Mouse (Mus musculus): ENCODE results near the gene 4930451I11Rik. TPM values are rescaled to one million over a fixed set of nuclear protein-coding genes. Genes with fewer than 3 reads are reported as not detected.

Gene 4930451I11Rik
- polyA plus RNA-seq, 1 experiment from 2014 or later, result not detected

GRCm38 (mm10) chr7:126825403-126825802 lies 6.0 kb downstream of the 4930451I11Rik start:
- 18% methylated on average over 8 of the region's 8 CpGs for WGBS
- DNase-seq (ENCODE audit: low spot score), result no peak
- H3K27me3 ChIP-seq (replicated peaks; ENCODE audit: control insufficient read depth, insufficient read depth, low read length), result peaks cover 41% of the 10 kb centered on the region

GRCm38 (mm10) chr7:126823940-126824339 lies 7.5 kb downstream of the 4930451I11Rik start:
- H3K4me3 ChIP-seq (ENCODE audit: low read depth, low read length), result no peak overlapping the region
- H3K4me2 ChIP-seq, result no peak overlapping the region
- ATAC-seq (replicated peaks; ENCODE audit: low FRiP score) (no peak), DNase-seq (ENCODE audit: low spot score) (no peak)
- H3K36me3 ChIP-seq (ENCODE audit: control insufficient read depth, insufficient read depth, low read length), result no peaks in the 10 kb centered on the region
- 16% methylated on average over 10 of the region's 10 CpGs for WGBS
- H3K27ac ChIP-seq (ENCODE audit: low read depth, low read length), result no peak overlapping the region
- peaks cover 36% of the 10 kb centered on the region for H3K27me3 ChIP-seq (replicated peaks; ENCODE audit: control insufficient read depth, insufficient read depth, low read length)
- H3K9me3 ChIP-seq (ENCODE audit: control insufficient read depth, low read length), result no peaks in the 10 kb centered on the region
- H3K4me1 ChIP-seq (replicated peaks; ENCODE audit: control insufficient read depth, insufficient read depth, low read length), result peaks cover 6% of the 10 kb centered on the region; the same call in 1 of the 2 replicates
- H3K9ac ChIP-seq (ENCODE audit: low read depth, low read length), result no peak overlapping the region

More at GRCm38 (mm10) chr7:126825403-126825802, 6.0 kb downstream of the 4930451I11Rik start:
- no peaks in the 10 kb centered on the region for H3K9me3 ChIP-seq (ENCODE audit: control insufficient read depth, low read length)
- H3K4me2 ChIP-seq, result no peak overlapping the region
- H3K36me3 ChIP-seq (ENCODE audit: control insufficient read depth, insufficient read depth, low read length), result no peaks in the 10 kb centered on the region
- ATAC-seq (replicated peaks; ENCODE audit: low FRiP score), result no peak
- H3K4me3 ChIP-seq (ENCODE audit: low read depth, low read length), result no peak overlapping the region
- no peak overlapping the region for H3K9ac ChIP-seq (ENCODE audit: low read depth, low read length)
- peaks cover 6% of the 10 kb centered on the region; the same call in 1 of the 2 replicates for H3K4me1 ChIP-seq (replicated peaks; ENCODE audit: control insufficient read depth, insufficient read depth, low read length)
- H3K27ac ChIP-seq (ENCODE audit: low read depth, low read length), result no peak overlapping the region

- Histone ChIP-seq H3K4me3 (ENCODE audit: low read depth, low read length) (peak overlapping the region; percentile 26), H3K27me3 (replicated peaks; ENCODE audit: control insufficient read depth, insufficient read depth, low read length) (peaks cover 33% of the 10 kb centered on the region), H3K27ac (ENCODE audit: low read depth, low read length) (no peak overlapping the region), H3K9me3 (ENCODE audit: control insufficient read depth, low read length) (no peaks in the 10 kb centered on the region), H3K4me2 (peak overlapping the region; percentile 52), H3K36me3 (ENCODE audit: control insufficient read depth, insufficient read depth, low read length) (no peaks in the 10 kb centered on the region), H3K4me1 (replicated peaks; ENCODE audit: control insufficient read depth, insufficient read depth, low read length) (peaks cover 6% of the 10 kb centered on the region; the same call in 1 of the 2 replicates), H3K9ac (ENCODE audit: low read depth, low read length) (no peak overlapping the region)
- 0% methylated on average over 11 of the region's 19 CpGs for WGBS
- no peak for ATAC-seq (replicated peaks; ENCODE audit: low FRiP score)
- no peak for DNase-seq (ENCODE audit: low spot score)
Measured at GRCm38 (mm10) chr7:126823202-126823711, 8.2 kb downstream of the 4930451I11Rik start.

GRCm38 (mm10) chr7:126822741-126823140 lies 8.7 kb downstream of the 4930451I11Rik start:
- ATAC-seq (replicated peaks; ENCODE audit: low FRiP score), result no peak
- Histone ChIP-seq H3K27ac (ENCODE audit: low read depth, low read length) (no peak overlapping the region), H3K4me1 (replicated peaks; ENCODE audit: control insufficient read depth, insufficient read depth, low read length) (peaks cover 6% of the 10 kb centered on the region; the same call in 1 of the 2 replicates), H3K4me3 (ENCODE audit: low read depth, low read length) (no peak overlapping the region), H3K9me3 (ENCODE audit: control insufficient read depth, low read length) (no peaks in the 10 kb centered on the region), H3K36me3 (ENCODE audit: control insufficient read depth, insufficient read depth, low read length) (no peaks in the 10 kb centered on the region), H3K27me3 (replicated peaks; ENCODE audit: control insufficient read depth, insufficient read depth, low read length) (peaks cover 33% of the 10 kb centered on the region), H3K4me2 (peak overlapping the region; percentile 52; the same call in 1 of the 2 replicates), H3K9ac (ENCODE audit: low read depth, low read length) (no peak overlapping the region)
- DNase-seq (ENCODE audit: low spot score), result no peak
- 17% methylated on average over 9 of the region's 9 CpGs for WGBS

- DNase-seq (ENCODE audit: low spot score) (peak; percentile 80), ATAC-seq (replicated peaks; ENCODE audit: low FRiP score) (0 out of 2 replicates have a peak, but pooled peaks have one; percentile 45)
- H3K36me3 ChIP-seq (ENCODE audit: control insufficient read depth, insufficient read depth, low read length), result no peaks in the 10 kb centered on the region
- no peak overlapping the region for H3K4me2 ChIP-seq
- peaks cover 33% of the 10 kb centered on the region for H3K27me3 ChIP-seq (replicated peaks; ENCODE audit: control insufficient read depth, insufficient read depth, low read length)
- WGBS, result 16% methylated on average over 7 of the region's 7 CpGs
- H3K9me3 ChIP-seq (ENCODE audit: control insufficient read depth, low read length), result no peaks in the 10 kb centered on the region
- H3K27ac ChIP-seq (ENCODE audit: low read depth, low read length), result no peak overlapping the region
- H3K4me1 ChIP-seq (replicated peaks; ENCODE audit: control insufficient read depth, insufficient read depth, low read length), result peaks cover 6% of the 10 kb centered on the region; the same call in 1 of the 2 replicates
- no peak overlapping the region for H3K9ac ChIP-seq (ENCODE audit: low read depth, low read length)
- H3K4me3 ChIP-seq (ENCODE audit: low read depth, low read length), result no peak overlapping the region
Measured at GRCm38 (mm10) chr7:126821835-126822511, 9.5 kb downstream of the 4930451I11Rik start.

- Histone ChIP-seq H3K27me3 (replicated peaks; ENCODE audit: control insufficient read depth, insufficient read depth, low read length) (peaks cover 15% of the 10 kb centered on the region), H3K4me1 (replicated peaks; ENCODE audit: control insufficient read depth, insufficient read depth, low read length) (peaks cover 6% of the 10 kb centered on the region; the same call in 1 of the 2 replicates), H3K4me3 (ENCODE audit: low read depth, low read length) (no peak overlapping the region), H3K27ac (ENCODE audit: low read depth, low read length) (no peak overlapping the region), H3K4me2 (no peak overlapping the region), H3K9ac (ENCODE audit: low read depth, low read length) (no peak overlapping the region), H3K36me3 (ENCODE audit: control insufficient read depth, insufficient read depth, low read length) (no peaks in the 10 kb centered on the region), H3K9me3 (ENCODE audit: control insufficient read depth, low read length) (no peaks in the 10 kb centered on the region)
- 42% methylated on average over 1 of the region's 1 CpGs for WGBS
- DNase-seq (ENCODE audit: low spot score) (no peak), ATAC-seq (replicated peaks; ENCODE audit: low FRiP score) (no peak)
Measured at GRCm38 (mm10) chr7:126818818-126819217, 12.6 kb downstream of the 4930451I11Rik start.

GRCm38 (mm10) chr7:126817595-126817994 lies 13.8 kb downstream of the 4930451I11Rik start:
- 0 out of 2 replicates have a peak, but pooled peaks cover 4% of the 10 kb centered on the region for H3K4me1 ChIP-seq (replicated peaks; ENCODE audit: control insufficient read depth, insufficient read depth, low read length)
- WGBS, result 87% methylated on average over 7 of the region's 7 CpGs
- DNase-seq (ENCODE audit: low spot score) (no peak), ATAC-seq (replicated peaks; ENCODE audit: low FRiP score) (no peak)
- H3K36me3 ChIP-seq (ENCODE audit: control insufficient read depth, insufficient read depth, low read length), result no peaks in the 10 kb centered on the region
- peaks cover 3% of the 10 kb centered on the region; the same call in 1 of the 2 replicates for H3K27me3 ChIP-seq (replicated peaks; ENCODE audit: control insufficient read depth, insufficient read depth, low read length)
- H3K9me3 ChIP-seq (ENCODE audit: control insufficient read depth, low read length), result no peaks in the 10 kb centered on the region
- H3K9ac ChIP-seq (ENCODE audit: low read depth, low read length), result no peak overlapping the region
- H3K4me2 ChIP-seq, result no peak overlapping the region
- H3K4me3 ChIP-seq (ENCODE audit: low read depth, low read length), result no peak overlapping the region
- H3K27ac ChIP-seq (ENCODE audit: low read depth, low read length), result no peak overlapping the region

GRCm38 (mm10) chr7:126816494-126816893 lies 14.9 kb downstream of the 4930451I11Rik start:
- no peak for DNase-seq (ENCODE audit: low spot score)
- Histone ChIP-seq H3K9ac (ENCODE audit: low read depth, low read length) (no peak overlapping the region), H3K9me3 (ENCODE audit: control insufficient read depth, low read length) (no peaks in the 10 kb centered on the region), H3K27me3 (replicated peaks; ENCODE audit: control insufficient read depth, insufficient read depth, low read length) (no peaks in the 10 kb centered on the region), H3K4me3 (ENCODE audit: low read depth, low read length) (no peak overlapping the region), H3K27ac (ENCODE audit: low read depth, low read length) (no peak overlapping the region), H3K4me2 (no peak overlapping the region), H3K36me3 (ENCODE audit: control insufficient read depth, insufficient read depth, low read length) (no peaks in the 10 kb centered on the region), H3K4me1 (replicated peaks; ENCODE audit: control insufficient read depth, insufficient read depth, low read length) (no peaks in the 10 kb centered on the region)
- 84% methylated on average over 8 of the region's 8 CpGs for WGBS
- ATAC-seq (replicated peaks; ENCODE audit: low FRiP score), result no peak
